Mouse (Mus musculus) embryonic fibroblast, embryonic 13.5 days (primary cell): ENCODE data around the gene Zxdc.

Experiments used
- CTCF ChIP-seq: IDR thresholded peaks from 2 replicates; pipeline ENCODE4 v1.5.1; 2011; ENCODE audit warnings: mild to moderate bottlenecking, control low read depth, low read length, moderate library complexity, borderline replicate concordance; ENCODE audit not compliant: insufficient read depth
- POLR2A ChIP-seq: IDR thresholded peaks from 2 replicates; pipeline ENCODE4 v1.6.1; 2011; ENCODE audit warnings: low read depth, mild to moderate bottlenecking, control low read depth, low read length, moderate library complexity

DNA sequence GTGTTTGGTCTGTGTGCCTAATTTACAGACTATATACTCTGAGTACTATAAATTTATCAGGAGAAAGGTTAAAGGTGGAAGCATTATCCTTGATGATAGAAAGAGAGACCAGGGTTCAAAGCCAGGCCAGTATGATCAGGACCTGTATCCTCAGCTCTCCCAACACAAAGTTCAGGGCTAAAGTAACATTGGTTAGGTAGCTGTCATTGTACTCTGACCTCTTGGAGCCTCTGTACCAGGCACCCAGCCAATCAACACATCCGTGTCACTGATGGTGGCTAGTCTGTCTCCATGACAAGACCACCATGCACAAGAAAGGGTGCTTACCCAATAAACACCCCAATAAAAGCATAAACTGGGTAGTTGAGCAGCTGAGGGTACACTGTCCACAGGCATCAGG, 41.7 kb downstream of the Zxdc start:
- TF ChIP-seq POLR2A (no peak), CTCF (no peak)
